Mouse (Mus musculus) right cerebral cortex, postnatal 14 days (tissue): ENCODE results near the gene Sox6.
"Not testable (repeated sequence)": the region's sequence is repeated elsewhere in the genome, so short reads cannot be mapped to it uniquely, and the experiment has no call there.

Source experiments
- DNase-seq: peaks from one replicate; pipeline ENCODE4 v3.0.0; 2022

Gene Sox6

GRCm38 (mm10) chr7:115630691-115631090 is 407.9 kb downstream of the Sox6 start:
- DNase-seq: no peak

- no peak for DNase-seq
These were observed 408.3 kb downstream of the Sox6 start for GRCm38 (mm10) chr7:115630287-115630686.

GRCm38 (mm10) chr7:115628766-115629165 is 409.8 kb downstream of the Sox6 start:
- no peak for DNase-seq

- no peak for DNase-seq
These were observed 412.6 kb downstream of the Sox6 start for GRCm38 (mm10) chr7:115625956-115626355.

GRCm38 (mm10) chr7:115624907-115625552 is 413.6 kb downstream of the Sox6 start:
- no peak for DNase-seq

- DNase-seq: no peak
These were observed 414.1 kb downstream of the Sox6 start for GRCm38 (mm10) chr7:115624451-115624850.

GRCm38 (mm10) chr7:115615697-115616237 is 422.8 kb downstream of the Sox6 start:
- DNase-seq: no peak

- DNase-seq: no peak
These were observed 431.1 kb downstream of the Sox6 start for GRCm38 (mm10) chr7:115607485-115607884.

- DNase-seq: not testable (repeated sequence)
These were observed 432.5 kb downstream of the Sox6 start for GRCm38 (mm10) chr7:115606125-115606524.

- DNase-seq: no peak
These were observed 433.7 kb downstream of the Sox6 start for GRCm38 (mm10) chr7:115604883-115605282.

- DNase-seq: peak; percentile 7
These were observed 441.2 kb downstream of the Sox6 start for GRCm38 (mm10) chr7:115597376-115597775.

GRCm38 (mm10) chr7:115580461-115580860 is 458.1 kb downstream of the Sox6 start:
- no peak for DNase-seq

GRCm38 (mm10) chr7:115579826-115580225 is 458.8 kb downstream of the Sox6 start:
- DNase-seq: no peak

- no peak for DNase-seq
These were observed 462.2 kb downstream of the Sox6 start for GRCm38 (mm10) chr7:115576387-115576786.

- DNase-seq: no peak
These were observed 463.8 kb downstream of the Sox6 start for GRCm38 (mm10) chr7:115574834-115575233.

GRCm38 (mm10) chr7:115568821-115569240 is 469.8 kb downstream of the Sox6 start:
- no peak for DNase-seq

- DNase-seq: no peak
These were observed 470.3 kb downstream of the Sox6 start for GRCm38 (mm10) chr7:115568301-115568700.

- DNase-seq: no peak
These were observed 471.8 kb downstream of the Sox6 start for GRCm38 (mm10) chr7:115566818-115567217.

- DNase-seq: no peak
These were observed 473.6 kb downstream of the Sox6 start for GRCm38 (mm10) chr7:115565060-115565426.

GRCm38 (mm10) chr7:115564359-115565059 is 474.1 kb downstream of the Sox6 start:
- DNase-seq: no peak

- DNase-seq: no peak
These were observed 481.9 kb downstream of the Sox6 start for GRCm38 (mm10) chr7:115556677-115557076.

- no peak for DNase-seq
These were observed 488.3 kb downstream of the Sox6 start for GRCm38 (mm10) chr7:115550197-115550804.

- no peak for DNase-seq
These were observed 488.9 kb downstream of the Sox6 start for GRCm38 (mm10) chr7:115549670-115550069.
